Mouse (Mus musculus) stomach, postnatal 0 days (tissue): ENCODE measurements around the gene Cobll1.

ENCODE experiments used
- CTCF ChIP-seq: IDR thresholded peaks from 2 replicates; pipeline ENCODE4 v1.5.1; 2016; ENCODE audit warnings: antibody characterized with exemption, low read depth, mild to moderate bottlenecking, moderate library complexity
- EP300 ChIP-seq: optimal IDR thresholded peaks from 2 replicates; pipeline ENCODE3; 2016; ENCODE audit warnings: antibody characterized with exemption

DNA sequence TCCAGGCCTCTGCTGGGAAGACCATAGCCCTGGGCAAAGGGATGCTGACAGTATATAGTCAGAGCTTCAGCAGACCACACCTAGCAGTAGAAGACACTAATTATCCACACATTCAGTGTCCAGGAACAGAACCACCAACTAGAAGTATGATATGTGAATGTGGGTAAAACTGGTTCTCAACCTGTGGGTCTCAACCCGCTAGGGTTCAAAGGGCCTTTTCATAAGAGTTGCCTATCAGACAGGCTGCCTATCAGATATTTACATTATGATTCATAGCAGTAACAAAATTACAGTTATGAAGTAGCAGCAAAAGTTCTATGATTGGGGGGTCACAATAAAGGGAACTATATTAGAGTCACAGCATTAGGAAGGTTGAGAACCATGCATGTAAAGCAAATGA, 24.6 kb downstream of the Cobll1 start:
- no peak for TF ChIP-seq CTCF
- no peak for TF ChIP-seq EP300
